Mouse (Mus musculus) spleen, adult 2 months (tissue): ENCODE data around the gene Pla2g4b.

Experiments
- CTCF ChIP-seq: fragments of 200-500 bp; IDR thresholded peaks from 2 replicates; pipeline ENCODE4 v1.5.1; 2011; ENCODE audit warnings: mild to moderate bottlenecking, inconsistent platforms; ENCODE audit not compliant: insufficient read depth, insufficient read length, insufficient replicate concordance; ENCODE audit errors: extremely low read depth
- POLR2A ChIP-seq: fragments of 200-500 bp; IDR thresholded peaks from 2 replicates; pipeline ENCODE4 v1.6.1; 2011; ENCODE audit warnings: low read depth, low read length, inconsistent platforms

DNA sequence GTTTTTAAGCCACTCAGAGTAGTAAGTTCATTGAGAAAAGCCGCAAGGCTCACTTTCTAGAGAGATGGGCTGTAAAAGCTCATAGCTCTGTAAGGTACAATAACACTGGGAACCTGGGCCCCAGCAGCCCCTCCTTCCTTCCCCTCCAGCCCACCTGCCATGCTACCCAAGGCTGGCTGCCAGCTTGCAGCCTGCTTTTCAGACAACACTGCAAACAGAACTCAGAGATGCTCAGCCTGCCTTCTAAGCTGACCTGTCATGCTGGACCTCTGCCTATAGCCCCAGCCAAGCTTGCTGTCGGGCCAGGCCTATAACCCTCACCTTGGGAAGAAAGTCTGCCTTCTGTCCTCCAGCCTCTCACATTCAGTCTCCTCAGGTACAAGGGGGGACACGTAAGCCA, 11.5 kb downstream of the Pla2g4b start:
- no peak for TF ChIP-seq POLR2A
- no peak for TF ChIP-seq CTCF
